Mouse (Mus musculus) embryonic fibroblast, embryonic 13.5 days (primary cell): ENCODE data around the gene Tsn.

Experiments
- CTCF ChIP-seq: IDR thresholded peaks from 2 replicates; pipeline ENCODE4 v1.5.1; 2011; ENCODE audit warnings: mild to moderate bottlenecking, control low read depth, low read length, moderate library complexity, borderline replicate concordance; ENCODE audit not compliant: insufficient read depth
- POLR2A ChIP-seq: IDR thresholded peaks from 2 replicates; pipeline ENCODE4 v1.6.1; 2011; ENCODE audit warnings: low read depth, mild to moderate bottlenecking, control low read depth, low read length, moderate library complexity

GRCm38 (mm10) chr1:118297719-118298118, 13.8 kb downstream of the Tsn start:
- TF ChIP-seq CTCF (no peak), POLR2A (no peak)
